Mouse (Mus musculus) hindbrain, embryonic 14.5 days (tissue): ENCODE measurements around the gene Rpgrip1. TPM values are rescaled to one million over a fixed set of nuclear protein-coding genes. Genes with fewer than 3 reads are reported as not detected.

Experiments
- ATAC-seq: fragments of 200-750 bp; cut with Nextera tagmentation; 2 replicates; pipeline ENCODE4 v1.8.0; 2017; ENCODE audit warnings: moderate number of reproducible peaks, mild to moderate bottlenecking, moderate TSS enrichment, moderate library complexity; ENCODE audit not compliant: low FRiP score
- DNase-seq: peaks from one replicate; pipeline ENCODE4 v3.0.0-alpha.2; 2015; ENCODE audit warnings: low spot score
- H3K27ac ChIP-seq: fragments of 300-500 bp; sonication (generic); 2 replicates; pipeline ENCODE4 v1.5.1; 2014; ENCODE audit warnings: mild to moderate bottlenecking, moderate library complexity
- H3K27me3 ChIP-seq: fragments of 300-500 bp; sonication (generic); 2 replicates; pipeline ENCODE4 v1.6.1; 2014; ENCODE audit warnings: mild to moderate bottlenecking, low read length, mixed read lengths; ENCODE audit not compliant: control insufficient read depth, insufficient read depth
- H3K36me3 ChIP-seq: fragments of 300-500 bp; sonication (generic); replicated peaks from 2 replicates; pipeline ENCODE4 v1.6.1; 2014; ENCODE audit not compliant: control insufficient read depth, insufficient read depth
- H3K4me1 ChIP-seq: fragments of 300-500 bp; sonication (generic); replicated peaks from 2 replicates; pipeline ENCODE4 v1.6.1; 2014; ENCODE audit warnings: antibody characterized with exemption, low read length, mixed read lengths; ENCODE audit not compliant: control insufficient read depth, insufficient read depth
- H3K4me2 ChIP-seq: fragments of 300-500 bp; sonication (generic); replicated peaks from 2 replicates; pipeline ENCODE4 v1.6.1; 2014; ENCODE audit warnings: mild to moderate bottlenecking, moderate library complexity
- H3K4me3 ChIP-seq: fragments of 300-500 bp; sonication (generic); replicated peaks from 2 replicates; pipeline ENCODE4 v1.5.1; 2014; ENCODE audit warnings: mild to moderate bottlenecking, low read length
- H3K9ac ChIP-seq: fragments of 300-500 bp; sonication (generic); 2 replicates; pipeline ENCODE4 v1.6.1; 2014
- H3K9me3 ChIP-seq: fragments of 300-500 bp; sonication (generic); 2 replicates; pipeline ENCODE4 v1.6.1; 2016; ENCODE audit warnings: low read length; ENCODE audit not compliant: control insufficient read depth
- WGBS: fragments of 180-500 bp; shearing (Covaris S2); extraction: QIAGEN DNeasy Blood & Tissue Kit; methylation state at CpG from one replicate; pipeline ENCODE4 v1.1.7; 2014; 5-methylcytosine and 5-hydroxymethylcytosine counted together
- polyA plus RNA-seq: library from polyadenylated mRNA; unstranded; fragments of >200 nt; fragmentation: Nextera tagmentation; extraction: Ambion mirVana; gene quantifications from 2 replicates; pipeline ENCODE4 v1.2.1, GENCODE M21; 2014

Rpgrip1 gene
- polyA plus RNA-seq, 1 experiment from 2014 or later = 41.6 TPM

- Histone ChIP-seq H3K4me3 (no peak overlapping the region), H3K9ac (no peak overlapping the region), H3K27me3 (no peaks in the 10 kb centered on the region), H3K36me3 (peaks cover 24% of the 10 kb centered on the region), H3K27ac (no peak overlapping the region), H3K4me2 (peak overlapping the region; percentile 70), H3K4me1 (peaks cover 37% of the 10 kb centered on the region), H3K9me3 (no peaks in the 10 kb centered on the region)
- DNase-seq = no peak
- 80% methylated on average over 5 of the region's 5 CpGs for WGBS
- no peak for ATAC-seq
These were observed 10.1 kb upstream of the Rpgrip1 start for GRCm38 (mm10) chr14:52100170-52100960.

- Histone ChIP-seq H3K4me1 (peaks cover 37% of the 10 kb centered on the region), H3K27ac (no peak overlapping the region), H3K36me3 (peaks cover 12% of the 10 kb centered on the region), H3K4me3 (peak overlapping the region; percentile 88), H3K4me2 (peak overlapping the region; percentile 70), H3K27me3 (no peaks in the 10 kb centered on the region), H3K9me3 (no peaks in the 10 kb centered on the region), H3K9ac (no peak overlapping the region)
- DNase-seq (no peak), ATAC-seq (no peak)
- WGBS = 94% methylated on average over 1 of the region's 1 CpGs
These were observed 9.0 kb upstream of the Rpgrip1 start for GRCm38 (mm10) chr14:52101285-52102157.

GRCm38 (mm10) chr14:52103474-52103855, 7.0 kb upstream of the Rpgrip1 start:
- ATAC-seq (no peak; the same call in 1 of the 2 replicates), DNase-seq (peak; percentile 51)
- Histone ChIP-seq H3K4me1 (peaks cover 37% of the 10 kb centered on the region), H3K4me3 (peak overlapping the region; percentile 88), H3K27me3 (no peaks in the 10 kb centered on the region), H3K9ac (peak overlapping the region; percentile 95), H3K36me3 (peaks cover 4% of the 10 kb centered on the region; the same call in 1 of the 2 replicates), H3K27ac (peak overlapping the region; percentile 95), H3K9me3 (no peaks in the 10 kb centered on the region), H3K4me2 (peak overlapping the region; percentile 70)
- under 1% methylated on average over 30 of the region's 30 CpGs for WGBS

GRCm38 (mm10) chr14:52103856-52104676, 6.4 kb upstream of the Rpgrip1 start, which contains the start of gene Hnrnpc:
Gene Hnrnpc, minus strand, starts transcription at chr14:52104028.
- Histone ChIP-seq H3K27ac (peak within 1 kb of the TSS; percentile 95), H3K36me3 (peaks cover under 1% of the 10 kb centered on the region; the same call in 1 of the 2 replicates), H3K27me3 (no peaks in the 10 kb centered on the region), H3K4me1 (peaks cover 34% of the 10 kb centered on the region), H3K4me3 (peak within 1 kb of the TSS; percentile 88), H3K9ac (peak within 1 kb of the TSS; percentile 95), H3K9me3 (no peaks in the 10 kb centered on the region), H3K4me2 (peak within 1 kb of the TSS; percentile 70)
- peak; percentile 98 for ATAC-seq
- peak; percentile 100 for DNase-seq
- WGBS = under 1% methylated on average over 48 of the region's 50 CpGs

- peak overlapping the region; percentile 92 for H3K27ac ChIP-seq
- H3K9me3 ChIP-seq = no peaks in the 10 kb centered on the region
- DNase-seq = no peak
- H3K9ac ChIP-seq = peak overlapping the region; percentile 52
- peak overlapping the region; percentile 34 for H3K4me3 ChIP-seq
- H3K27me3 ChIP-seq = no peaks in the 10 kb centered on the region
- peaks cover 30% of the 10 kb centered on the region for H3K4me1 ChIP-seq
- no peak for ATAC-seq
- no peaks in the 10 kb centered on the region; the same call in 1 of the 2 replicates for H3K36me3 ChIP-seq
- WGBS = 37% methylated on average over 7 of the region's 7 CpGs
- peak overlapping the region; percentile 63 for H3K4me2 ChIP-seq
These were observed 5.7 kb upstream of the Rpgrip1 start for GRCm38 (mm10) chr14:52104677-52105285.

- 93% methylated on average over 2 of the region's 2 CpGs for WGBS
- H3K27ac ChIP-seq = no peak overlapping the region
- ATAC-seq = no peak
These were observed 5.2 kb upstream of the Rpgrip1 start for GRCm38 (mm10) chr14:52105308-52105707.

GRCm38 (mm10) chr14:52106741-52107140, 3.8 kb upstream of the Rpgrip1 start:
- H3K9me3 ChIP-seq = no peaks in the 10 kb centered on the region
- peak; percentile 66 for DNase-seq
- WGBS = 33% methylated on average over 10 of the region's 10 CpGs
- no peak for ATAC-seq
- H3K36me3 ChIP-seq = no peaks in the 10 kb centered on the region; the same call in 1 of the 2 replicates
- peak overlapping the region; percentile 76 for H3K27ac ChIP-seq
- H3K4me1 ChIP-seq = peaks cover 12% of the 10 kb centered on the region
- H3K9ac ChIP-seq = no peak overlapping the region
- 0 out of 2 replicates have a peak overlapping the region, but pooled peaks have one; percentile 7 for H3K4me2 ChIP-seq
- no peaks in the 10 kb centered on the region for H3K27me3 ChIP-seq
- no peak overlapping the region for H3K4me3 ChIP-seq

More at GRCm38 (mm10) chr14:52105308-52105707, 5.2 kb upstream of the Rpgrip1 start:
- Histone ChIP-seq H3K4me3 (no peak overlapping the region), H3K9me3 (no peaks in the 10 kb centered on the region), H3K36me3 (no peaks in the 10 kb centered on the region; the same call in 1 of the 2 replicates), H3K9ac (no peak overlapping the region), H3K4me2 (no peak overlapping the region), H3K4me1 (peaks cover 25% of the 10 kb centered on the region), H3K27me3 (no peaks in the 10 kb centered on the region)
- DNase-seq = no peak

GRCm38 (mm10) chr14:52108025-52108424, 2.5 kb upstream of the Rpgrip1 start:
- Histone ChIP-seq H3K9me3 (no peaks in the 10 kb centered on the region), H3K4me1 (no peaks in the 10 kb centered on the region), H3K9ac (no peak overlapping the region), H3K36me3 (no peaks in the 10 kb centered on the region), H3K27ac (no peak overlapping the region), H3K27me3 (no peaks in the 10 kb centered on the region), H3K4me3 (no peak overlapping the region), H3K4me2 (no peak overlapping the region)
- WGBS = 85% methylated on average over 2 of the region's 2 CpGs
- no peak for ATAC-seq
- DNase-seq = no peak
